Mouse (Mus musculus) hindbrain, embryonic 15.5 days (tissue): ENCODE data around the gene Gramd1b. TPM values are rescaled to one million over a fixed set of nuclear protein-coding genes. Genes with fewer than 3 reads are reported as not detected.

Experiments
- ATAC-seq: fragments of 200-750 bp; cut with Nextera tagmentation; 2 replicates; pipeline ENCODE4 v1.8.0; 2017; ENCODE audit warnings: low read depth, moderate number of reproducible peaks, moderate TSS enrichment; ENCODE audit not compliant: low FRiP score
- H3K27ac ChIP-seq: fragments of 300-500 bp; sonication (generic); replicated peaks from 2 replicates; pipeline ENCODE4 v1.5.1; 2015; ENCODE audit warnings: mild to moderate bottlenecking, inconsistent platforms
- H3K27me3 ChIP-seq: fragments of 300-500 bp; sonication (generic); 2 replicates; pipeline ENCODE4 v1.6.1; 2015; ENCODE audit warnings: control low read depth, inconsistent platforms
- H3K36me3 ChIP-seq: fragments of 300-500 bp; sonication (generic); 2 replicates; pipeline ENCODE4 v1.6.1; 2015; ENCODE audit warnings: control low read depth, inconsistent platforms
- H3K4me1 ChIP-seq: fragments of 300-500 bp; sonication (generic); replicated peaks from 2 replicates; pipeline ENCODE4 v1.6.1; 2015; ENCODE audit warnings: control low read depth, inconsistent platforms
- H3K4me2 ChIP-seq: fragments of 300-500 bp; sonication (generic); 2 replicates; pipeline ENCODE4 v1.6.1; 2015; ENCODE audit warnings: moderate library complexity, mild to moderate bottlenecking, inconsistent platforms
- H3K4me3 ChIP-seq: fragments of 300-500 bp; sonication (generic); 2 replicates; pipeline ENCODE4 v1.5.1; 2015; ENCODE audit warnings: mild to moderate bottlenecking, inconsistent platforms
- H3K9ac ChIP-seq: fragments of 300-500 bp; sonication (generic); 2 replicates; pipeline ENCODE4 v1.6.1; 2015; ENCODE audit warnings: inconsistent platforms
- H3K9me3 ChIP-seq: fragments of 300-500 bp; sonication (generic); 2 replicates; pipeline ENCODE4 v1.6.1; 2016; ENCODE audit warnings: control low read depth, inconsistent platforms
- WGBS: fragments of 180-500 bp; shearing (Covaris S2); methylation state at CpG from one replicate; pipeline ENCODE4 v1.1.7; 2015; 5-methylcytosine and 5-hydroxymethylcytosine counted together
- polyA plus RNA-seq: library from polyadenylated mRNA; unstranded; fragments of >200 nt; fragmentation: Nextera tagmentation; extraction: Ambion mirVana; gene quantifications from 2 replicates; pipeline ENCODE4 v1.2.1, GENCODE M21; 2015

Gramd1b gene
- polyA plus RNA-seq, 1 experiment from 2014 or later, result 12.6 TPM

DNA sequence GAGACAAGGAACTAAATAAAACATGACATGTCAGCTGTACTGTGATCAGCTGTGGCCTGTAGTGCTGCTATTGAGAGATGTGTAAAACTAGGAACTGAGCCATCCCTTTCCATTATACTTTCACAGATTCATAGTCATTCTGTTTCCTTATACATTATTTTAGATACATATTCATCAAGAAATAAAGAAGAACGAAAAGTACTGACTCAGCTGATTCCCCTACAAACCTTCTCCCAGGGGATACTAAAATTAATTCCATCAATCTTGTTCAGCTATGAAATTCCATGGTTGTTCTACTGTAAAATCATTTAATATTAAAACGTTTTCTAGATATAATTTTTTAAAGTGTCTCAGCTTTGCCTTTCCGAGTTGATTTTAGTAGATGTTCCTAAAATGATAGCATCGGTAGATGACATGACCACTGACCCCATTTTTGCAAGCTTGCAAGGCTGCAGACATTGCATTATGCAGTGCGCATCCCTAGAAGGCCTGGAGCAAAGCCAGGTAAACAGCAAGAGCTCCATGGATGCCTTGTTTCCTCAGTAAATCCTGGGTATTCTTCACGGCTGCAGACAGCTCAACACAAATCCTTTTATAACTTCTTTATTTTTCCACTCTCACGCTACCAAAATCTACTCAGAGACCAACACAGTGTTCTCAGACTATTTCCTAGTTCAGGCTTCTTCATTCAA, 285.1 kb downstream of the Gramd1b start:
- H3K27me3 ChIP-seq, result no peaks in the 10 kb centered on the region
- no peak for ATAC-seq

DNA sequence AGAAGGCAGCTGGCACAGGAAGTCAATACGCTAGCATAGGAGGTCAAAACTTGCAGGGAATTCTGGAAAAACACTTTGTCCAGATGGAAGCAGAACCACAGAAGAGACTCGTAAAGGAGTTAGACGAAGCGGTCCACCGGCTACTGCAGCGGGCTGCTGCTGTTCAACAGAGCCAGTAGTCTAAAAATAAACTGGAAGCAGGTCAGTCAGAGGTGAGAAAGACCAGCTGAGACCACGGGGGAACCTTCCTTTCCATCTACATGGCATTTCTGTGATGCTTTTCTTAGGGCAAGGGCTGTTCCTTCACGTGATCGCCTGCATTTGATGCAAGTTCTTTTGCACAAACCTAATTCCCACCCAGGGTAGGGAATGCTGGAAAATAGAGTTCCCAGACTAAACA, 285.7 kb downstream of the Gramd1b start:
- Histone ChIP-seq H3K9me3 (no peaks in the 10 kb centered on the region), H3K4me2 (no peak overlapping the region), H3K36me3 (no peaks in the 10 kb centered on the region), H3K27ac (peak overlapping the region; percentile 70), H3K27me3 (no peaks in the 10 kb centered on the region), H3K4me1 (peaks cover 33% of the 10 kb centered on the region), H3K9ac (no peak overlapping the region), H3K4me3 (no peak overlapping the region)
- ATAC-seq, result no peak
- WGBS, result 68% methylated on average over 9 of the region's 9 CpGs

More for the DNA sequence above, 285.1 kb downstream of the Gramd1b start:
- H3K4me3 ChIP-seq, result no peak overlapping the region
- peak overlapping the region; percentile 70 for H3K27ac ChIP-seq
- H3K9ac ChIP-seq, result no peak overlapping the region
- H3K4me2 ChIP-seq, result no peak overlapping the region
- H3K4me1 ChIP-seq, result peaks cover 27% of the 10 kb centered on the region
- no peaks in the 10 kb centered on the region for H3K9me3 ChIP-seq
- no peaks in the 10 kb centered on the region for H3K36me3 ChIP-seq
- 53% methylated on average over 7 of the region's 7 CpGs for whole genome bisulfite sequencing

Other genes with a start within 250 kb of the Gramd1b start
- gene Gm21915, start 139.2 kb upstream of the Gramd1b start, polyA plus RNA-seq, result not detected in 2 replicates
- 48.4 and 51.1 TPM in 2 replicates for gene Clmp, start 154.6 kb upstream of the Gramd1b start, polyA plus RNA-seq